Mouse (Mus musculus) layer of hippocampus, adult 6 months (tissue): ENCODE measurements around the gene Ugt1a5. TPM values are rescaled to one million over a fixed set of nuclear protein-coding genes. Genes with fewer than 3 reads are reported as not detected.

Source experiments
- long read RNA-seq, 2 experiments: library from polyadenylated mRNA; unstranded; transcript quantifications; one replicate each; pipeline ENCODE4 v2.0.0; 2019 to 2020
- polyA plus RNA-seq: library from polyadenylated mRNA; unstranded; fragments of <200 nt; fragmentation: Nextera tagmentation; gene quantifications from 2 replicates; pipeline ENCODE4 v1.2.3, GENCODE M21; 2021

Ugt1a5 gene
- polyA plus RNA-seq: not detected in 2 replicates
- long read RNA-seq, experiment 1: 0 reads
- long read RNA-seq, experiment 2: 0 reads

GRCm38 (mm10) chr1:88165711-88166110 lies at the start of gene Ugt1a5:
Ugt1a5 (plus strand) TSS chr1:88166012.

GRCm38 (mm10) chr1:88134457-88135011 lies 31.3 kb upstream of the Ugt1a5 start, which contains the start of gene Ugt1a6a:
Ugt1a6a (plus strand) TSS chr1:88134809.

GRCm38 (mm10) chr1:88200456-88200855 lies 34.6 kb downstream of the Ugt1a5 start, which contains the start of gene Ugt1a2:
Ugt1a2 (plus strand) TSS chr1:88200601.

GRCm38 (mm10) chr1:88205294-88205922 lies 39.6 kb downstream of the Ugt1a5 start, which contains the start of gene Dnajb3:
Dnajb3 (minus strand) TSS chr1:88205782.

GRCm38 (mm10) chr1:88211812-88212211 lies 46.0 kb downstream of the Ugt1a5 start, which contains the start of gene Ugt1a1:
Ugt1a1 (plus strand) TSS chr1:88211959.

GRCm38 (mm10) chr1:88226670-88227379 lies 61.0 kb downstream of the Ugt1a5 start, which contains the start of gene Mroh2a:
Mroh2a (plus strand) TSS chr1:88226986.

Other genes with a start within 250 kb of the Ugt1a5 start
- 1.6 and 2.5 TPM in 2 replicates for gene Usp40, start 157.5 kb upstream of the Ugt1a5 start, polyA plus RNA-seq
- gene Ugt1a10, start 110.6 kb upstream of the Ugt1a5 start, polyA plus RNA-seq: not detected in 2 replicates
- gene Ugt1a9, start 95.2 kb upstream of the Ugt1a5 start, polyA plus RNA-seq: not detected in 2 replicates
- gene Ugt1a8, start 78.2 kb upstream of the Ugt1a5 start, polyA plus RNA-seq: not detected in 2 replicates
- 0.92 and 0.97 TPM in 2 replicates for gene Ugt1a7c, start 71.0 kb upstream of the Ugt1a5 start, polyA plus RNA-seq
- gene Ugt1a6b, start 62.8 kb upstream of the Ugt1a5 start, polyA plus RNA-seq: not detected in 2 replicates
- 2.7 and 3.6 TPM in 2 replicates for gene Ugt1a6a, start 31.2 kb upstream of the Ugt1a5 start, polyA plus RNA-seq
- not detected in 2 replicates for gene Ugt1a2, start 34.6 kb downstream of the Ugt1a5 start, polyA plus RNA-seq
- 6.5 and 7.4 TPM in 2 replicates for gene Dnajb3, start 39.8 kb downstream of the Ugt1a5 start, polyA plus RNA-seq
- gene Ugt1a1, start 45.9 kb downstream of the Ugt1a5 start, polyA plus RNA-seq: not detected in 2 replicates
- 0.24 and 0.62 TPM in 2 replicates for gene Mroh2a, start 61.0 kb downstream of the Ugt1a5 start, polyA plus RNA-seq
- gene Hjurp, start 111.6 kb downstream of the Ugt1a5 start, polyA plus RNA-seq: 5.7 and 6.2 TPM in 2 replicates
- 0.04 and 0.05 TPM in 2 replicates for gene Trpm8, start 111.6 kb downstream of the Ugt1a5 start, polyA plus RNA-seq
- 0.33 TPM in 1 of 2 replicates, not detected in the other for gene Spp2, start 240.9 kb downstream of the Ugt1a5 start, polyA plus RNA-seq